Mouse (Mus musculus): ENCODE measurements at regions not wholly inside any gene's neighbourhood (a gene's known extent, or its start where the extent isn't known, plus 50 kb on each side); places are given as distances from the start of the nearest gene placed in this dataset.

- TF ChIP-seq POLR2A (IDR thresholded peaks at IDR 0.05; ENCODE audit: control insufficient read depth, extremely low read depth, insufficient read depth, low read length, poor library complexity) (no peak), CTCF (IDR thresholded peaks at IDR 0.05; ENCODE audit: borderline replicate concordance, control insufficient read depth, extremely low read depth, insufficient read depth, low read length, poor library complexity) (0 out of 2 replicates have a peak, but pooled peaks have one; percentile 14)
Observed at GRCm38 (mm10) chr2:128324256-128325096, 198.6 kb downstream of the Bcl2l11 start.
